Mouse (Mus musculus): ENCODE data around the gene Dusp23. TPM values are rescaled to one million over a fixed set of nuclear protein-coding genes. Genes with fewer than 3 reads are reported as not detected.

Dusp23 gene
- polyA plus RNA-seq, 1 experiment from 2014 or later, result 6.8 TPM

DNA sequence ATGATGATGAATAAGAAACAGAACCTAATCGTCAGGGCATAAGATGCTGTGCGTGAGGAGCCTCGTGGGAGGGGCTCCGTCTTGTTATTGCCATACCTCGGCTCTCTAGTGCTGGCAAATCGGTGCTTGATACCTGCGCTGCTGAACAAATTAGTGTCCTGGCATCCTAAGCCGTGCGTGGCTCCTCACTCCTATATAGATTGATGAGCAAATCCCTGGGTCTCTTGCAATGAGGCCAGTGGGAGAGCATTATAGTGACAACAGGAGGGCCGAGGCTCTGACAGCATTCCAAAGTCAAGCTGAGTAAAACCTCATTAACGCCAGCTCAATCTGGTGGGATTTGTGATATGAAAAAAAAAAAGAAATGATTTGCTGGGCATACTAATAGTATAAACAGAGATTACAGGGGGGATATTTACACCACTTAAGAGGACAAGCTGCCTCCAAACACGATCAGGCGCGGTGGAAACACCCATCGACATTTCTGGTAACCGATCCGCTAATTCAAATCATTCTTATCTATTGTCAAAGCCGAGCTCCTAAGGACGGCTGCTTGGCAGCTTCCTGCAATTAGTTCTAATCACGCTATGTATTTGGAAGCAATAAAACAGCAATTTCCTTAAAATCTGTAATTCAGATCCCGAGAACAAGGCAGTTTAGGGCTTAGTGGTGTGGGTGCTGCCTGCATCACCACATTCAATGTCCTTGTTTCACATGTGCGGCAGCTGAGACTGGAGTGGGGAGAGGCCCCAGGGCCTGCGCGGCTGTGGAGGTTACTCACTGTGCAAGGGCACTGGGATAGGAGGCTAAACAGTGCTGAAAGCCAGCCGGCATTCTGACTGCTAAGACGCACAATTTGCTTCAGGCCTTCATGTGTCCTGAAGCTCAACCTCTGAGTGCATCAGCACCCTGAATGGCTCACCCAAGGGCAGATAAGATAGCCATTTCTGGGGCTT is 46.9 kb downstream of the Dusp23 start:
- peaks cover 17% of the 10 kb centered on the region for H3K4me1 ChIP-seq
- no peak overlapping the region for H3K4me3 ChIP-seq
- peaks cover 24% of the 10 kb centered on the region for H3K27me3 ChIP-seq
- no peaks in the 10 kb centered on the region for H3K9me3 ChIP-seq
- H3K27ac ChIP-seq (replicated peaks), result no peak overlapping the region
- peak overlapping the region; percentile 14; the same call in 1 of the 2 replicates for H3K4me2 ChIP-seq (replicated peaks)
- ATAC-seq (ENCODE audit: low FRiP score, low read depth), result peak; percentile 57; the same call in 1 of the 2 replicates
- H3K9ac ChIP-seq (replicated peaks), result no peak overlapping the region
- 18% methylated on average over 26 of the region's 26 CpGs for WGBS
- no peaks in the 10 kb centered on the region for H3K36me3 ChIP-seq

GRCm38 (mm10) chr1:172585026-172585425 is 47.7 kb downstream of the Dusp23 start:
- Histone ChIP-seq H3K4me3 (no peak overlapping the region), H3K27me3 (peaks cover 24% of the 10 kb centered on the region), H3K4me2 (replicated peaks) (no peak overlapping the region), H3K27ac (replicated peaks) (no peak overlapping the region), H3K9ac (replicated peaks) (no peak overlapping the region), H3K9me3 (no peaks in the 10 kb centered on the region), H3K36me3 (no peaks in the 10 kb centered on the region), H3K4me1 (peaks cover 17% of the 10 kb centered on the region)
- ATAC-seq (ENCODE audit: low FRiP score, low read depth), result 0 out of 2 replicates have a peak, but pooled peaks have one; percentile 35
- WGBS, result 52% methylated on average over 4 of the region's 4 CpGs

DNA sequence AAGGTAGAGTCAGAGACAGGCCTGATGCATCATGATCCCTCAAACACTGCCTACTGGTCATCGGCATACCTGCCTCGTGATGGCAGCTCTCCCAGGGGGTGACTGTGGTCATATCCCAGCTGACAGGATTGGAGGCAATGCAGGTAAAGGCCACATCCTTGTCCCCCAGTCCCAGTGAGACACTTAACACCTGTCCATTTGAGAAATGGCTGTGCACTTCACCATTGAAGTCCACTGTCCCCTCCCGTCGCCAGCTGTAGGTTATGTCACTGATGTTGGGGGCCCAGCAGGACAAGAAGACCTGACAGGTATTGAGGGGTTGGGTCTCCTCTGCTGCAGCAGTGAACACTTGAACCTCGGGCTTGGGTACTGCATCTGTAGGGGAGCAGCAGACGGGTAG is 48.5 kb downstream of the Dusp23 start:
- Histone ChIP-seq H3K4me1 (peaks cover 17% of the 10 kb centered on the region), H3K36me3 (no peaks in the 10 kb centered on the region), H3K4me2 (replicated peaks) (no peak overlapping the region), H3K4me3 (no peak overlapping the region), H3K9me3 (no peaks in the 10 kb centered on the region), H3K27ac (replicated peaks) (no peak overlapping the region), H3K27me3 (peaks cover 24% of the 10 kb centered on the region), H3K9ac (replicated peaks) (no peak overlapping the region)
- ATAC-seq (ENCODE audit: low FRiP score, low read depth), result no peak
- WGBS, result 82% methylated on average over 6 of the region's 6 CpGs

GRCm38 (mm10) chr1:172582436-172582835 is 50.3 kb downstream of the Dusp23 start:
- Histone ChIP-seq H3K4me3 (no peak overlapping the region), H3K27me3 (peaks cover 24% of the 10 kb centered on the region), H3K36me3 (no peaks in the 10 kb centered on the region), H3K4me1 (peaks cover 17% of the 10 kb centered on the region), H3K9ac (replicated peaks) (no peak overlapping the region), H3K9me3 (no peaks in the 10 kb centered on the region), H3K27ac (replicated peaks) (no peak overlapping the region), H3K4me2 (replicated peaks) (no peak overlapping the region)
- ATAC-seq (ENCODE audit: low FRiP score, low read depth), result no peak
- 85% methylated on average over 8 of the region's 8 CpGs for WGBS

Other genes starting within 250 kb of the Dusp23 start
- 0.18 TPM in 1 of 2 replicates, not detected in the other for gene Slamf9, start 157.6 kb downstream of the Dusp23 start, polyA plus RNA-seq (2016; fragmentation: Nextera tagmentation; extraction: Ambion mirVana)
- gene Igsf9, start 151.2 kb downstream of the Dusp23 start, polyA plus RNA-seq (2016; fragmentation: Nextera tagmentation; extraction: Ambion mirVana), result 86.1 and 99.3 TPM in 2 replicates
- 37.0 and 45.9 TPM in 2 replicates for gene Tagln2, start 132.9 kb downstream of the Dusp23 start, polyA plus RNA-seq (2016; fragmentation: Nextera tagmentation; extraction: Ambion mirVana)
- 1.2 TPM in 2 replicates for gene Cfap45, start 112.2 kb downstream of the Dusp23 start, polyA plus RNA-seq (2016; fragmentation: Nextera tagmentation; extraction: Ambion mirVana)
- gene Vsig8, start 77.0 kb downstream of the Dusp23 start, polyA plus RNA-seq (2016; fragmentation: Nextera tagmentation; extraction: Ambion mirVana), result 0.15 TPM in 1 of 2 replicates, not detected in the other
- not detected in 2 replicates for gene Slamf8, start 42.4 kb downstream of the Dusp23 start, polyA plus RNA-seq (2016; fragmentation: Nextera tagmentation; extraction: Ambion mirVana)
- 0.31 TPM in 1 of 2 replicates, not detected in the other for gene Fcrl6, start 30.4 kb downstream of the Dusp23 start, polyA plus RNA-seq (2016; fragmentation: Nextera tagmentation; extraction: Ambion mirVana)
- not detected in 2 replicates for gene Crp, start 65.1 kb upstream of the Dusp23 start, polyA plus RNA-seq (2016; fragmentation: Nextera tagmentation; extraction: Ambion mirVana)